Mouse (Mus musculus) ES-Bruce4 (cell line): Measurements from ENCODE around the gene Smc1a.
"Not testable (repeated sequence)": the region's sequence is repeated elsewhere in the genome, so short reads cannot be mapped to it uniquely, and the experiment has no call there.

Experiments
- CTCF ChIP-seq: IDR thresholded peaks from one replicate; pipeline ENCODE4 v1.8.1; 2011; ENCODE audit warnings: low read depth, low read length
- POLR2A ChIP-seq: IDR thresholded peaks from one replicate; pipeline ENCODE4 v1.8.1; 2011; ENCODE audit warnings: low read length; ENCODE audit not compliant: insufficient read depth

- not testable (repeated sequence) for TF ChIP-seq CTCF, POLR2A
These were observed 73.8 kb downstream of the Smc1a start for GRCm38 (mm10) chrX:152089832-152090614.
